Mouse (Mus musculus): ENCODE measurements around the gene Krtap14. TPM values are rescaled to one million over a fixed set of nuclear protein-coding genes. Genes with fewer than 3 reads are reported as not detected.

Gene Krtap14
- not detected in 2 replicates for polyA plus RNA-seq (2012; rRNA removed; ENCODE audit: low replicate concordance)

GRCm38 (mm10) chr16:88826095-88826652 lies at the start of gene Krtap14:
Krtap14 (minus strand) TSS chr16:88826145.

GRCm38 (mm10) chr16:88874169-88874568 lies 48.2 kb upstream of the Krtap14 start, which contains the start of gene Krtap19-2:
Krtap19-2 (minus strand) TSS chr16:88874269.

GRCm38 (mm10) chr16:88869311-88869710 lies 43.4 kb upstream of the Krtap14 start, which contains the start of gene Krtap19-1:
Krtap19-1 (minus strand) TSS chr16:88869411.

GRCm38 (mm10) chr16:88820066-88820465 lies 5.9 kb downstream of the Krtap14 start, which contains the start of gene Krtap15:
Krtap15 (plus strand) TSS chr16:88820215.

GRCm38 (mm10) chr16:88811827-88812226 lies 14.1 kb downstream of the Krtap14 start, which contains the start of gene Gm20741:
Gm20741 (minus strand) TSS chr16:88812220.

GRCm38 (mm10) chr16:88777596-88777995 lies 48.3 kb downstream of the Krtap14 start, which contains the start of gene Gm5965:
Gm5965 (plus strand) TSS chr16:88777896.

GRCm38 (mm10) chr16:88774106-88774505 lies 51.8 kb downstream of the Krtap14 start, which contains the start of gene 2310057N15Rik:
2310057N15Rik (minus strand) TSS chr16:88774206.

Other genes starting within 250 kb of the Krtap14 start
- gene Krtap24-1, start 213.9 kb downstream of the Krtap14 start, polyA plus RNA-seq (2012; rRNA removed; ENCODE audit: low replicate concordance): not detected in 2 replicates
- gene 2310079G19Rik, start 198.5 kb downstream of the Krtap14 start, polyA plus RNA-seq (2012; rRNA removed; ENCODE audit: low replicate concordance): not detected in 2 replicates
- not detected in 2 replicates for gene Krtap26-1, start 178.3 kb downstream of the Krtap14 start, polyA plus RNA-seq (2012; rRNA removed; ENCODE audit: low replicate concordance)
- not detected in 2 replicates for gene Krtap27-1, start 154.5 kb downstream of the Krtap14 start, polyA plus RNA-seq (2012; rRNA removed; ENCODE audit: low replicate concordance)
- not detected in 2 replicates for gene 2310061N02Rik, start 118.2 kb downstream of the Krtap14 start, polyA plus RNA-seq (2012; rRNA removed; ENCODE audit: low replicate concordance)
- gene Krtap13-1, start 97.3 kb downstream of the Krtap14 start, polyA plus RNA-seq (2012; rRNA removed; ENCODE audit: low replicate concordance): not detected in 2 replicates
- not detected in 2 replicates for gene Krtap13, start 74.5 kb downstream of the Krtap14 start, polyA plus RNA-seq (2012; rRNA removed; ENCODE audit: low replicate concordance)
- gene 2310034C09Rik, start 67.3 kb downstream of the Krtap14 start, polyA plus RNA-seq (2012; rRNA removed; ENCODE audit: low replicate concordance): not detected in 2 replicates
- not detected in 2 replicates for gene 2310057N15Rik, start 51.9 kb downstream of the Krtap14 start, polyA plus RNA-seq (2012; rRNA removed; ENCODE audit: low replicate concordance)
- gene Gm5965, start 48.2 kb downstream of the Krtap14 start, polyA plus RNA-seq (2012; rRNA removed; ENCODE audit: low replicate concordance): not detected in 2 replicates
- gene Gm20741, start 13.9 kb downstream of the Krtap14 start, polyA plus RNA-seq (2012; rRNA removed; ENCODE audit: low replicate concordance): not detected in 2 replicates
- not detected in 2 replicates for gene Krtap15, start 5.9 kb downstream of the Krtap14 start, polyA plus RNA-seq (2012; rRNA removed; ENCODE audit: low replicate concordance)
- not detected in 2 replicates for gene Krtap19-1, start 43.3 kb upstream of the Krtap14 start, polyA plus RNA-seq (2012; rRNA removed; ENCODE audit: low replicate concordance)
- gene Krtap19-2, start 48.1 kb upstream of the Krtap14 start, polyA plus RNA-seq (2012; rRNA removed; ENCODE audit: low replicate concordance): not detected in 2 replicates
- not detected in 2 replicates for gene Krtap19-3, start 51.9 kb upstream of the Krtap14 start, polyA plus RNA-seq (2012; rRNA removed; ENCODE audit: low replicate concordance)
- not detected in 2 replicates for gene Krtap19-4, start 58.9 kb upstream of the Krtap14 start, polyA plus RNA-seq (2012; rRNA removed; ENCODE audit: low replicate concordance)
- not detected in 2 replicates for gene Krtap19-5, start 70.3 kb upstream of the Krtap14 start, polyA plus RNA-seq (2012; rRNA removed; ENCODE audit: low replicate concordance)
- gene Krtap19-9b, start 106.1 kb upstream of the Krtap14 start, polyA plus RNA-seq (2012; rRNA removed; ENCODE audit: low replicate concordance): not detected in 2 replicates
- not detected in 2 replicates for gene Krtap16-3, start 136.7 kb upstream of the Krtap14 start, polyA plus RNA-seq (2012; rRNA removed; ENCODE audit: low replicate concordance)
- gene Krtap22-2, start 184.6 kb upstream of the Krtap14 start, polyA plus RNA-seq (2012; rRNA removed; ENCODE audit: low replicate concordance): not detected in 2 replicates
- gene Gm10229, start 189.1 kb upstream of the Krtap14 start, polyA plus RNA-seq (2012; rRNA removed; ENCODE audit: low replicate concordance): not detected in 2 replicates
- gene Krtap6-1, start 205.6 kb upstream of the Krtap14 start, polyA plus RNA-seq (2012; rRNA removed; ENCODE audit: low replicate concordance): not detected in 2 replicates
- gene Gm10228, start 215.3 kb upstream of the Krtap14 start, polyA plus RNA-seq (2012; rRNA removed; ENCODE audit: low replicate concordance): not detected in 2 replicates
- not detected in 2 replicates for gene Krtap6-5, start 221.7 kb upstream of the Krtap14 start, polyA plus RNA-seq (2012; rRNA removed; ENCODE audit: low replicate concordance)
- gene 1110025L11Rik, start 237.9 kb upstream of the Krtap14 start, polyA plus RNA-seq (2012; rRNA removed; ENCODE audit: low replicate concordance): not detected in 2 replicates

All from duodenum, adult 2 months (tissue).